Mouse (Mus musculus) cerebellum, adult 8-10 months (tissue): ENCODE measurements around the gene Olfr1414.
"Not testable (repeated sequence)": the region's sequence is repeated elsewhere in the genome, so short reads cannot be mapped to it uniquely, and the experiment has no call there.

Experiments used
- DNase-seq: peaks from one replicate; pipeline ENCODE4 v3.0.0; 2022

Gene Olfr1414

GRCm38 (mm10) chr1:92518561-92518960, at the start of gene Olfr1414:
TSS of gene Olfr1414 (minus strand) at chr1:92518661.
- DNase-seq: no peak

- DNase-seq: no peak
Measured at GRCm38 (mm10) chr1:92545929-92546328, 27.5 kb upstream of the Olfr1414 start.

GRCm38 (mm10) chr1:92539071-92539470, 20.6 kb upstream of the Olfr1414 start:
- DNase-seq: no peak

DNA sequence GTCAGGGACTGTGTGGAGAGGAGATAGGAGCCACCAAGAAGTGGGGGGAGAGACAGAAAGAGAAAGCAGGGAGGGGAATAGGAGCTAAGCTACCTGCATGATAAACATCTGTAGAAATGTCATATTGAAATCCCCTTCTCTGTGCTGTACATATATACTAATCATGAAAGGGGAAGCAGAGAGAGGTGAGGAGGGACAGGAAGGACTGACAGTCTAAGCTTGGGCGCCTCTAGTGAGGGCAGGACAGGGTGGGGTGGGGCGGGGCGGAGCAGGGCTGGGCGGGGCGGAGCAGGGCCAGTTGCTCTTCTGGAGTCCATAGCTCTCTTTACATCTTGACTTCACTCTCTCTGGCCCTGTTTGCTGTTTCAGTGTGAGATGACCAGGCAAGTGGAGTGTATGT, 18.5 kb upstream of the Olfr1414 start:
- DNase-seq: no peak

DNA sequence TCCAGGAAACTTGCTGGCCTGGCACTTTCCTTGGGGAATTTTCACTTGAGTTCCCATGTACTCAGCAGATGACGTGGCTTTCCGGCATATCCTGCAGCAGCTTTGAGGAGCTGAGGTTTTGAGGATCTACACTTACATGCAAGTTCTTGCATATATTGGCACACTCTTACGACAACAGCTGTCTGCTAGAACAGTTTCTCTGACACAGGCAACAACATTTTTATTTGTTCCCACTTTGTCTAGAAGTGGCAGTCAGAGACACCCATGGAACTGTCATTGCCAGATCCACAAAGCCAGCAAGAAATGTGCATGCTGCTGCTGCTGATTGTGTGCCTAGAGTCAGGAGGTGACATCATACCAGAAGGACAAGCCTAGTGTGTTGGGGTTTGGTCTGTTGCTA, 5.3 kb upstream of the Olfr1414 start:
- no peak for DNase-seq

DNA sequence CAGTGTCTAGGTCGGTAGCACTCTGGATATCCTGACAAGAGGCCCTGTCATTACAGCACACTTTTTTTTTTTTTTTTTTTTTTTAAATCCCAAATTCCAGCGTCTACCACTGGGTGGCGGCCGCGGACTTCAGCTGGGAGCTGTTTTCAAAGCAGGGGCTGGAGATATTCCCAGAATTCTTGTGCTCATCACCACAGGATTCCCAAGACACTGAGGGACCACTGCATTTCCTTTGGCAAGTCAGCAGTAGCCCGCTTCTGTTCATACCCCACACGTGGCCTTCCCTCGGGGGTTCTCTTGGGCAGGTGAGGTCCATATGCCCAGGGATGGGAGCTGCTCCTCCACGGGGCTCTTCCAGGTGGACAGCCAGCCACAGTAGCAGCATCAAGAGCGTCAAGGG, 2.9 kb upstream of the Olfr1414 start:
- peak; percentile 54 for DNase-seq

DNA sequence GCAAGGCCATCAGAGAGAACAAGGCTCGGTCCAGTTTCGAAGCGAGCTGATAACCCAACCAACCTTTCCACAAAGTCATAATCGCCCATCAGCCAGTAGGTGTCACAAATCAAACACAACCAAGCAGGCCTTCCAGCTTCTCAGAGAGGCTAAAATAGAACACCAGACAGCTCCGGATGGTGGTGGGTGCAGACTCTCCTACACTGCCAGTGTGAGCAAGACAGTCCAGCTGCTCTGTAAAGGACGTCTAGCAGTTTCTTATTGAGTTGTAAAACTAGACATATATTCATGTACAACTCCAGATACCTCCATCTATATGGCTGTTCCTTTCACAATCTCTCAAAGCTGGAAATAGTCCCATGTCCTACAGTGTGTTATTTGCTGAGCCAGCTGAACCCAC, 585 bp upstream of the Olfr1414 start:
- DNase-seq: no peak

DNA sequence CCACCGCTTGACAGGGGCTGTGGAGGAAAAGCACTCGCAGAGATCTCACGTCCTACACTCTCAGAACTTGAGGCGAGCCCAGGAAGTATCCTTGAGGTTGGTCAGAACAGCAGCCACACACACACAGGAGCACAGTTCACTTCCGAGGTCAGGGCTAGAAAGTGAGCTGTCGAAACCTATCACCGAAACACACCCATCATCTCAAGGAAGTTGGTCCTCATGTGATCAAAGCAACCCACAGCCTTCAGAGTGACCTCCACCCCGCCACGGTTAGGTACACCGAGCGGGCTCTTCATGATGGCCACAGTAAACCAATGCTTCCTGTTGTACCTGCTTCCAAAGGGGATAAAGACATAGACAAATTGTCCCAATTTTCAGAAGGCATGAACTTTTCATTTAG, 3.1 kb downstream of the Olfr1414 start:
- no peak for DNase-seq

- DNase-seq: not testable (repeated sequence)
Measured at GRCm38 (mm10) chr1:92511646-92512045, 6.8 kb downstream of the Olfr1414 start.

- no peak for DNase-seq
Measured at GRCm38 (mm10) chr1:92496001-92496400, 22.5 kb downstream of the Olfr1414 start, which contains the start of gene Olfr1415. TSS of gene Olfr1415 (minus strand) at chr1:92496101.

DNA sequence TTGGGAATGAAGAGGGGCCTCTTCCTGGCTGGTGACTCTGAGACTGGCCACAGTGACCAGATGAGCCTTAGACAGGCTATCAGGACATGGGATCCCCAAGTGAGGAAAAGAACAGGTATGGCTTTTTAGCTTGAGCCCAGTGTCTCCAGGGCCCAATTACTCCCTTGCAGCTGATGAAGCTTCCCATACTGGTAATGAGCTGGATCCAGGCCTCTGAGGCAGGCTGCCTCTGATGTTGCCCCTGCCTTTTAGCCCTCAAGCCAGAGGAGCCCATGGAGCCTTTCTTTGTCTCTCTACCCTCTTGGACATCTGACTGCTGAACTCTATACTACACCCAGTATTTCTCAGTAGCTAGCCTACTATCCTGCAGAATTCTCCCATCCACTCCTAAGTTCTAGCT, 33.4 kb downstream of the Olfr1414 start, which contains the start of gene Olfr1416:
TSS of gene Olfr1416 (minus strand) at position 101 of the 400 bp plus-strand sequence.
- no peak for DNase-seq

- DNase-seq: no peak
Measured at GRCm38 (mm10) chr1:92474066-92474578, 44.3 kb downstream of the Olfr1414 start.

GRCm38 (mm10) chr1:92473165-92474041, 45.1 kb downstream of the Olfr1414 start, which contains the start of gene Ndufa10:
TSS of gene Ndufa10 (minus strand) at chr1:92473860.
- peak; percentile 96 for DNase-seq

DNA sequence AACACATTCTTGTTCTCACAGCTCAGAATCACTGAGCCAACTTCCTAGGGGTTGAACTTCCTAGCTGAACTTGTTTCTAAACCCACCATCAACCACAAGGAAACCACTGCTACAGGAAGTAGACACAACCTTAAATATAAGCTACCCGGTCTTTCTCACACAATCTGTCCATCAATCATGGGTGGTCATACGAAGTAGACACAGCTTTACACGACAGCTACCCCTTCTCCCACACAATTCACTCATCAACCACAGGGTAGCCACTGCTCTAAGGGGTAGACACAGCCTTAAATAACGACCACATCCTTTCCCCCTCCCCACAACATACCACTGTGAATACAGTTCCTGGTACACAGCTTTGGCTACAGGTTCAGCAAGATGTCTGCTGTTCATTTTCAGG, 49.6 kb downstream of the Olfr1414 start:
- no peak for DNase-seq

- DNase-seq: no peak
Measured at GRCm38 (mm10) chr1:92458416-92458815, 60.0 kb downstream of the Olfr1414 start.

DNA sequence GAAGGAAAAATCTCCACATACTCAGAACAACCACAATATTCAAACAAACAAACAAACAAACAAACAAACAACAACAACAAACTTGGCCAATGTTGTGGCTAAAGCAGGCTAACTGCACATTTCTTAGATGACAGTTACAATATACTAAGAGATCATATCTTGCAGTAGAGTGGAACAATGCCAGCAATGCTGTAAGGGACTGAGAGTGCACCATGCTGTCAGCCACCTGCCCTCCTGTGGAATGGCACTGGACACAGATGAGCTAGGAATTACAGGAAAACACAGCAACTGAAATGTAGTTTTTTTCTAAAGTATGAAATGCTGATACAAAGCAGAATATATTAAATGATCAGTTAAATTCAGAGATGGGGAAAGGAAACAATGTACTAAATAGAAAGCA, 60.7 kb downstream of the Olfr1414 start:
- DNase-seq: peak; percentile 46
